Mouse (Mus musculus): ENCODE results near the gene Slc39a3. TPM values are rescaled to one million over a fixed set of nuclear protein-coding genes. Genes with fewer than 3 reads are reported as not detected.

The Slc39a3 gene
- polyA plus RNA-seq, 2 experiments from 2014 or later, result 3.2 to 4.0 TPM

GRCm38 (mm10) chr10:81041458-81042175 is 4.4 kb upstream of the Slc39a3 start:
- ATAC-seq, result no peak

GRCm38 (mm10) chr10:81036251-81036650 is 975 bp downstream of the Slc39a3 start:
- ATAC-seq, result no peak

GRCm38 (mm10) chr10:81033586-81033985 is 3.6 kb downstream of the Slc39a3 start:
- no peak for ATAC-seq

- ATAC-seq, result no peak
These were observed 8.2 kb downstream of the Slc39a3 start for GRCm38 (mm10) chr10:81029031-81029430.

GRCm38 (mm10) chr10:81028219-81028618 is 9.0 kb downstream of the Slc39a3 start:
- ATAC-seq, result no peak

DNA sequence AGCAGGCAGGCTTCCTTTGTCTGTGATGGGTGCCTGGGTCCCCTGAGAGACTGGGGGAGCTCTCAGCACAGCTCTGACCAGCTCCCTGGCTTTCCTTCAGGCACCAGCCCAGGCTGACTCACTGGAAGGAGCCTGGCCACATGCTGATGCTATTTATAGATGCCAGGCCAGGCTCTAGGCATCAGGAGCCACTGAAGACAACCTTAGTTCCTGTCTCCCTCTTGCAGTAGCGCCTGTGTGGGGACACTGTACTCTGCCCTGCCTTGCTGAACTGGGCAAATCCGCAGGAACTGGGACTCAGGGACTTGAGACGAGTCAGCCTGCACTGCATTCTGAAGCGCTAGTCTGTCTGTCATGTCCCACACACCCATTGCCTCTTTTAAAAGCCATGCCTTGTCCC is 9.9 kb downstream of the Slc39a3 start:
- no peak for ATAC-seq

- no peak for ATAC-seq
These were observed 10.4 kb downstream of the Slc39a3 start for GRCm38 (mm10) chr10:81026857-81027256.

DNA sequence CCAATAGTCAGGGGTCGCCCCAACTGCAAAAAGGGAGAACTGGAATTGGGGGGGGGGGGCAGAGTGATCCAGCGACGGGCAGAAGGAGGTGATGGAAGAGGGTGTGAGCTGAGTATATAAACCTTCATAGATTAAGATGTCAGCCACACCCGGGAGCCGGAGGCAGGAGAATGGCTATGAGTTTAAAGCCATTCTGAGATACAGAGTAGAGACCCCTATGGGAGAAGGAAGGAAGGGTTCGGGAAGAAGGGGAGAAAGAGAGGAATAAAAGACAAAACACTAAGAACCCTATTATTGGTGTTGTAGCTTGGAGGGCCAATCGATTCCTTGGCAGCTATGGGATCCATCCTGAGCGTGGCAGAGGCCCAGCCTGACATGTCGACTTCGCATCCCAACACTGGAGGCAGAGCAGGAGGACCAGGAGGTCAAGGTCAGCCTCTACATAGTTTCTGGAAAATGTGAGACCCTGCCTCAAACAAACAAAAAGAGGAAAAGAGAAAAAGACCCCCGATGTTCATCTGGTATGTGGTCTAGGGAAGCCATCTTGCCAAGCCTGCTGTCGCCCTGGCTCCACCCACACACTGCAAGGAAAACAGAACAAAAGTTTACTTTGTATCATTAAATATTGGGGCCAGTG is 11.5 kb downstream of the Slc39a3 start, which contains the start of gene Diras1:
Gene Diras1, minus strand, starts transcription at position 24 of the 637 bp plus-strand sequence.
- no peak for ATAC-seq

GRCm38 (mm10) chr10:81025047-81025621 is 12.1 kb downstream of the Slc39a3 start:
- ATAC-seq, result no peak

GRCm38 (mm10) chr10:81024346-81024937 is 12.8 kb downstream of the Slc39a3 start:
- no peak for ATAC-seq

GRCm38 (mm10) chr10:81022744-81023143 is 14.5 kb downstream of the Slc39a3 start:
- ATAC-seq, result no peak

- no peak for ATAC-seq
These were observed 15.6 kb downstream of the Slc39a3 start for GRCm38 (mm10) chr10:81021547-81022110.

- no peak for ATAC-seq
These were observed 17.0 kb downstream of the Slc39a3 start for GRCm38 (mm10) chr10:81020207-81020606.

GRCm38 (mm10) chr10:81019687-81020086 is 17.5 kb downstream of the Slc39a3 start:
- no peak for ATAC-seq

- no peak for ATAC-seq
These were observed 18.9 kb downstream of the Slc39a3 start for GRCm38 (mm10) chr10:81018326-81018725.

DNA sequence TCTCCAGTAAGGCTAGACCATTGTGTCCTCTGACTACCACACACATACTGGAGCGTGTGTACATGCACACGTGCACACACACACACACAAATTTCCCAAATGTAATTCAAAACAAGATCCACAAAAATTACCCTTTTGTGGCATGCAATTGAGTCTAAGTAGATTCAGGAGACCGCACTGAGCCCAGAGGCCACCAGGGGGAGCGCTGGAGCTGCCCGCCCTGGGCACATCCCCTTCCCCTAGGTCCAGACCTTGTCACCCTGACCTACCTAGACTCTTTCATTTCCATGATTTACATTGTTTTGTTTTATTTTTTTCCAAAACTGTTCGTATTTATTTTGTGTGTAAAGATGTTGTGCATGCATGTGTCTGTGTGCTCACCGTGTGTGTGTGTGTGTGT is 20.6 kb downstream of the Slc39a3 start:
- peak; percentile 34 for ATAC-seq

DNA sequence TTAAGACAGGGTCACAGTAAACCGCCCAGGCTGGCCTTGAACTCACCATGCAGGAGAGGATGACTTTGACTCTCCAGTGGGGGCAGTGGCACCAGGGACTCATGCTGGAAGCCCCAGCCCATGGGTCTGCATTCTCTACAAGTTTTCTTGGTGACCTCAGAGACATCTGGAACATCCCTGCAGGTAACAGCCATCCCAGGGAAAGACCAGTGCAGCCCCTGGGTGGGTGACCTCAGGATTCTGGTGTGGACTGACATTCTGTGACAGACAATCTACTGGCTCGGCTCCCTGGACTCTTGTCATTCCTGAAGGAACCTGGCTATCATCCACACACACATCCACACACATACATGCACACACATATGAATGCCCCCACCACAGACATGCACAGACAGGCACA is 21.6 kb downstream of the Slc39a3 start:
- ATAC-seq, result no peak

DNA sequence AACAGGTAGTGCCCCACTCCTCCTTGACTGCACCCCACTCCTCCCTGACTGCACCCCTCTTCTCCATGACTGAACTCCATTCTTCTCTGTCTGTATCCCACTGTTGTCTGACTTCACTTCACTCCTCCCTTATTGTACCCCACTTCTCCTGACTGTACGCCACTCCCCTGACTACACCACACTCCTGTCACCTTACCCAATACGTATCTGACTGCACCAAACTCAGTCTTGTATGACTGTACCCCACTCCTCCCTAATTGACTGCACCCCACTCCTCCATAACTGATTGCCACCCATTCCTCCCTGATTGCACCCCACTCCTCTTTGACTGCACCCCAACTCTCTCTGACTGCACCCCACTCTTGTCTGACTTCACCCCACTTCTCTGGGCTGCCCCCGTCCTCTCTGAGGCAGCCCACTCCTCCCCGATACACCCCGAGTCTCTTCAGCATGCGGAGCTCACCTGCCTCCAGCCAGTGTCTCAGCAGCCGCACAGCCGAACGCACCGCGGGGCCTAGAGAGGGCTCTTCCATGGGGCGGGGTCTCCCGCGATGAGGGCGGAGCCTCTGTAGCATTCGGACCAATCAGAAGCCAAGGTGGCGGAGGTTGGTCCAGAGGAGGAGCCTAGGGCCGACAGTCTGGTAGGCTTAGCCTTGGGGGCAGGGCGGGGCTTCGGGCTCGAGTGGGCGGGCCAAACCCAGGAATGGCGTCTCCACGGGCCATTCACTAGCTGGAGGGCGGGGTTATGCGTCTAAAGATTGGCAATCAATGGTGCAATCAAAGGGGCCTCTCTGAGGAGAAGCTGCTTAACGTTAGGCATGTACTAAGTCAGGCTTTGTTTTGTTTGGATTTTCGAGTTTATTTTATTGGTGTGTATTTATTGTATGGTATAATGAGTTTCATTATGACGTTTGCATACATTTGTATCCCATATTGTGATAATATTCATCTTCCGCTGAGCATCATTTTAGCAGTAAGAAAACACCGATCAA is 22.5 kb downstream of the Slc39a3 start, which contains the start of gene Gng7:
Gene Gng7, minus strand, starts transcription at position 553 of the 992 bp plus-strand sequence.
- ATAC-seq, result peak; percentile 79

DNA sequence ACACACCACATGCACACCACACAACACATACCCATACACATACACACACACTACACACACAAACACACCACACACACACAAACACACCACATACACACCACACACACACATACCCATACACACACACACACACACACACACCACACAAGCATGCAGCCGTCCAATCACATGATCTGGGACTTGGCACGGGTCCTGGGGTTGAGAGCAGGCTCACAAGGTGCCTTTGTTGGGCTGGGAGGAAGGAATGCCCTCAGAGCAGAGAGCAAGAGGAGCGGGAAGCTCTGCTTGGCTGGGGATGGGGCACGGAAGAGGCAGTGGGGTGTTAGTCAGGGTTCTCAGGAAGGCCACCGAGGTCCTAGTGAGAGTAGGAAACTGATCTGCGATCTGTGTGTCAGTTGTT is 26.4 kb downstream of the Slc39a3 start:
- ATAC-seq, result no peak

DNA sequence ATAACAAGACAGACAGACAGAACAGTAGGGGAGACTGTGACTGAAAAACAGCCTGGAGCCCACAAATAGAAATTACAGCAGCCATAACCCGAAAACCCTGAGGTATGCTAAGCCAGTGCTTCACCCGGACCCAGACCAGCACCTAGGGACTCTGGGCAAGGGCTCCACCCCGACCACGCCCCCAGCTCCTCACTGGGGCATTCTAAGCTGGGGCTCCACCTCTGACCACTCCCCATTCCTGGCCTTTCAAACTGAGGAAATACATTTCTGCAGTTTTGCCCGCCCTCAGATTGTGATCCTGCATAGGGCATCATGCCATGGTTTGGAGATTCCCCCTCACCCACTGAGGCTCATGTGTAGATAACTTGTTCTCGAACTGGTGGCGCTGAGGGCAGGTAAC is 30.0 kb downstream of the Slc39a3 start:
- ATAC-seq, result no peak

DNA sequence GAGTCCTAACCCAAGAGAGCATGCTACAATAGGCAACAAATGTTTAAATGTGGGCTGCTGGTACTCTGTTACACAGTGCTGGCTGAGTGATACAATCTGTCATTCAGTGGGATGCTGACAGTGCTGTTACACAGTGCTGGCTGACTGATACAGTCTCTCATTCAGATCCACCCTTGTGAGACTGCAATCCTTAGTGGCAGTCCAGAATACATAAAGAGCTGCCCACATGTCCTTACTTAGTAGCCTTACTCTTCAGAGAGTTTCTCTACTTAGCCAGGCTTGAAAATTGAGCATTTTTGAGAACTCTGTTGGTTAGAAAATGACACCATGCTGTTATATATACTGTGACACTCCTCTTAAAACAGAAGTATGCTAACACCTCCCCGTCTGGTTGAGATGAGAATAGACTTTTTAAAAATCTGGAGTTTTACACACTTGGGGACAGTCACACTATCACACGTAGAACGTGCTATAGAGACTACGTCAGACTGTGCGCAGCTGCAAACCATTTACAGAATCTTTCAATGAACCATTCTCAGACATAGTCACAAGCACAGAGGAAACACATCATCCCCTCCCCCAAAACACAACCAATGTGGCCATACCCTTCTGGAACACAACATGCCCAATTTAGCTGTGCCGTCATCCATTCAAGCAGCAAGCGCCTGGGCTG is 31.1 kb downstream of the Slc39a3 start:
- no peak for ATAC-seq
